Mouse (Mus musculus) cerebral cortex, adult 2 months (tissue): ENCODE measurements around the gene Rcn2.

Source experiments
- WGBS: fragments of 180-500 bp; shearing (Covaris S2); methylation state at CpG from one replicate; pipeline ENCODE4 v1.1.7; 2018; 5-methylcytosine and 5-hydroxymethylcytosine counted together

Gene Rcn2

DNA sequence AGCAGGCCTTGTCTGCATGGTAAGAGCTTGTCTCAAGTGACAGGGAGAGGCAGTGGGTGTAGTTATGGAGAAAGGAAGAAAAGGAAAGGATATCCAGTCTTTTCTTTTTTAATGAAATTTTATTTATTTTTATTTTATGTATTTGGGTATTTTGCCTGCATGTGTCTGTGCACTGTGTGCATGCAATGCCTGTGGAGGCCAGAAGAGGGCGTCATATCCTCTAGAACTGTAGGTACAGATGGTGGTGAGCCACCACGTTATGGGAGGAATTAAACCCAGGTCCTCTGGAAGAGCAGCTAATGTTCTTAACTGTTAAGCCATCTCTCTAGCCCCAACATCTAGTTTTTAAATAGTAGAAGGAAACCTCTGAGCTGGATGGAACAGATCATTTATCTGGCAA lies 50.5 kb downstream of the Rcn2 start:
- 63% methylated on average over 2 of the region's 2 CpGs for WGBS

DNA sequence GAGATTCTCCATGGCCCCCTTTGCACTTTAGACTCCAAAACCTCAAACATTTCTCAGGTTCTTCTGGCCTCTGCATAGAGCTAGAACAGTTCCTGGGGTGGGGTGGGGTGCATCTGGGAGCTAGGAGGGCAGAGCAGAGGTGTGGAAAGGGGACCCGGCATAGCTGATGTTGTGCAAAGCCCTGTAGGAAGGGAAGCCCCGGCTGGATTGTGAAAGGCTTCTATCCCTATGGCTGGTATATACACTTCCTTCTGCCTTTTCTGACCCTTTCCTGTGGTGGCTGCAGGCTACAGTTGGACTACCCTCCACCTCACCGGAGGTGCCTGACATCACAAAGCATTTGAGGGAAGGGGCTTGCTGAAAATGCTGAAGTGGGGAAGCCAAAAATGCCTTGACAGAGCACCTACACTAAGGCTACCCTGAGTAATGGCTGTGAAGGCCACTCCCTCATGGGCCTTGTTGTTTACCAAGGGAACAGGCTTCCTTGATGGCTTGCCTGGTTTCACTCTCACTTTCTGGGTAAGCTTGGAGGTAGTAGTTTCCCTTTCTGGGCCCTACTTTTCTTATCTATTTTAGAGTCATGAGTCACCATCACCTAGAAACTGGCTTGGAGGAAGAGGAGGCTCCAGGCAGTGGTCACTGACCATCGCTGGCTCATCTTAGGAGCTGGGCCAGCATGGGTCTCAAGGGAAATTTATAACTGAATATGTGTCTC lies 56.1 kb downstream of the Rcn2 start:
- WGBS, result 66% methylated on average over 4 of the region's 4 CpGs

DNA sequence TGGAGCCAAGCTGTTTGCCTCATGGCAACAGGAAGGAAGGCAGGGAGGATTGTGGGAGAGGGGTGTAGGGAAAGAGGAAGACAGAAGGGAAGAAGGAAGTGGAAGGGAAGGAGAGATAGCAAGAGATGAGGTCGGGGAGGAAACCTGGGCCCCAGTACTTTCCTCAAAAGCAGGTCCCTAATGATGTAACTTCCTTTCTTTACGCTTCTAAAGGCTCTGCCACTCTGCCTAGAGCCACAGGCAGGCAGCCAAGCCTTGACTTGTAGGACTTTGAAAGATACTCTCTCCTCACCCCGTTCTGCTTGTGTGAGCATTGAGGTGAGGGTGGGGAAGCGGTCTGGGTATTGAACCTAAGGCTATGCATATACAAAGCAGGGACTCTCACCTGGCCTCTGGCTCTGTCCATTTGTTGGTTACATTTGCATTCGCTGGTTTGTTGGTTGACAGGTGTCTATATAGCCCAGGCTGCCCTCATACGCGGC lies 58.4 kb downstream of the Rcn2 start:
- 80% methylated on average over 7 of the region's 7 CpGs for WGBS

DNA sequence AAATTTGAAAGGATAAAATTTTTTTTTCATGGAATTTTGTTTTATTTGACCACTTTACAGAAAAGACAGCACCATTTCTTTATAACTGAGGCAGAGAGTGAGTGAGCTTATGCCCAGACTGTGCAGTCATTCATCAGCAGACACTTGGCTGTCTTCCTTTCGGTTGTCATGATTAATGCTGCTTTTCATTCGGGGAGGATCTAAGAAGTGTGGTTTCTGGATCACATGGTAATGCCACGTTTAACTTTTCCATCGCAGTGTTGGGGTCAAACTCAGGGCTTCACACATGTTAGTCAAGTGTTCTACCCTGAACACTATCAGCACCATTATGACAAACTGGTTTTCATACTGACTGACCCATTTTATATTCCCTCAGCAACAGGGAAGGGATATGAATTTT lies 59.4 kb downstream of the Rcn2 start:
- 50% methylated on average over 4 of the region's 4 CpGs for WGBS

DNA sequence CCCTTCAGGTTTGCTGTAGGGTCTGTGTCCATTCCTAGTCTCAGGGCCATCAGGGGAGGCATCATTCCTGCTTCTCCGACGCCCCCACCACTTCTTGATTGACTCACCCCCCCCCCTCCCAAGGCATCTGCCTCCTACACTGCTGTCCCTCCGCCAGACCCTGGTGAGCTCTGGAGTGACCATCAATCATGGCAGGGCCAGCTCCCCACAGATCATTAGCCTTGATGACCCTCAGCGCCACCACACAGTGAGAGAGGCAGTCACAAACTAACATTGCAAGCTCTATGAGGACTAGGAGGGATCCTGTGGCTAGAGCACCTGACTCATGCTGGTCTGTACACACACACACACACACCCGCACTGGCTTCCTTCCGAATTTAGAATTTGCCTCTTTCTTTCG lies 63.3 kb downstream of the Rcn2 start:
- WGBS, result 85% methylated on average over 7 of the region's 7 CpGs

DNA sequence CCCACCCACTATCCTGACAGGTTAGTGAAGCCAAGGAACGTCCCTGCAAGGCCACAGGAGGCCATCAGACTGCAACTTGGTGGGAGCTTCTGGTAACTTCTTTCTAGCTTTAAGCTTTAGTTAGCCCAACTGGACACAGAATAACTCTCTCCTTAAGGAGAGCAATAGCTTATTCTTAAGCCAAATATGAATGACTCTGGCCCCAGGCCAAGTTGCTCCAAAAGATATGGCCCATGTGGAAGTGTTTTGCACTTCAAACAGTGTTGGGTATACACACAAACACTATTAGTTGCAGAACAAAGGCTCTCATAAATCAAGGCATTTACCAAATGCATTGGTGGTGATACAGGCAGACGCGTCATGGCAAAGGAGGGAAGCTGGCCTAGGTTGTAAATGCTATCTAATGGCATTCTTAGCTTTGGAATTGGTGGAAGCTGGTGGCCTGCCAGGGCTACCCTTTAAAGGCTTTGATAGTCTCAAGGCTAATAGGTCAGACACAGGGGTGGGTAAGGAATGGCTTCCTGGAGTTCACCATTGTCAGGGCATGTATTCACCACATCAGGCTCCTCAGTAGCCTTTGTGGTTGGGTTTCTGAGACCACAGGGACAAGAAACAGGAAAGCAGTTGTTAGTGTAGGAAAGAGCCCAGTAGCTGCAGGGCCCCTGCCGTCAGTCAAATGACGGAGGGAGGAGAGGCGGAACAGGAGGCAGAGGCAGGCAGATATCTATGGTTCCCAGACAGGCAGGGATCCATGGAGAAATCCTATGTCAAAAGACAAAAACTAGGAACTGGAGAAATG lies 64.8 kb downstream of the Rcn2 start:
- WGBS, result 89% methylated on average over 6 of the region's 6 CpGs

DNA sequence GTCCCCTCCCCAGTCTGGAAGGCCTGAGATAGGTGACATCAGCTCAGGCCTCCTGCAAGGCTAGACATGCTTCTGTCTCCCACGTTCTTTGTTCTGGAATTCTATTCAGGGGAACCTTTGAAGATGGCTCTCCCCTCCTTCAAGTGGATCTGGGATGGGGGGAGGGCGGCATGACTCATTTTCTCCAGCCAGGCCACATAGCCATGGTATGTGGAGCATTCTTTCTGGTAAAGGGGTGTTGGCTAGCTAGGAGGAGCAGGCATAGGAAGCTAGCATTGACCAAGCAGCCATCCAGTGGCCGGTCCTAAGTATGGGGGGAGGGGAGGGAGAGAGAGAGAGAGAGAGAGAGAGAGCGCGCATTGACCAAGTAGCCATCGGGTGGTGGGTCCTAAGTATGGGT lies 65.9 kb downstream of the Rcn2 start:
- 85% methylated on average over 6 of the region's 6 CpGs for WGBS

DNA sequence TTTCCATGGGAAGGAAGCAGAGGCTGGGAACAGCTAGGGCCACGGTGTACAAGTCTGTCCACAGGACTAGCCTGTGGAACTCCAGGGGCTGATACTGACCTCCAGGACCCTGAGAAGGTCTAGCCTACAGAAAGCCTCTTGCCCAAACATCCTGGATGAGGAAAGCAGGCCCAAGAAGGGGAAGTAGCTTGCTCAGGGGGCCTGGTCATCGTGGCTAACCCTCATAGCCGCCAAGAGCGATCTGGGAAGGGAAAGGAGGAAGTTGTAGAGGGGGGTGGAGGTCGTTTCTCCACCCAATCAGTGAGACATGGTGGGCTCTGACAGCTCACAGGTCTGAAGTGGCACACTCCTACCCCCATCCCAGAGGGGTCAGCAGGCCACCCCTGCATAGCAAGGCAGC lies 66.5 kb downstream of the Rcn2 start:
- 83% methylated on average over 5 of the region's 5 CpGs for WGBS
